Mouse (Mus musculus): Measurements from ENCODE around the gene Mesp1. TPM values are rescaled to one million over a fixed set of nuclear protein-coding genes. Genes with fewer than 3 reads are reported as not detected.

Mesp1 gene
- polyA plus RNA-seq, 1 experiment: not detected

- TF ChIP-seq POLR2A (IDR thresholded peaks at IDR 0.05; ENCODE audit: borderline replicate concordance, extremely low read depth, insufficient read depth, insufficient read length, poor library complexity, severe bottlenecking): no peak
- TF ChIP-seq CTCF (IDR thresholded peaks at IDR 0.05; ENCODE audit: borderline replicate concordance, extremely low read depth, insufficient read depth, insufficient read length): peak; percentile 69; the same call in 1 of the 2 replicates
- peak; percentile 72 for DNase-seq (ENCODE audit: low read depth)
Observed at GRCm38 (mm10) chr7:79786295-79786694, 7.3 kb downstream of the Mesp1 start.

- TF ChIP-seq POLR2A (IDR thresholded peaks at IDR 0.05; ENCODE audit: borderline replicate concordance, extremely low read depth, insufficient read depth, insufficient read length, poor library complexity, severe bottlenecking) (no peak), CTCF (IDR thresholded peaks at IDR 0.05; ENCODE audit: borderline replicate concordance, extremely low read depth, insufficient read depth, insufficient read length) (no peak)
- DNase-seq (ENCODE audit: low read depth): no peak
Observed at GRCm38 (mm10) chr7:79782516-79782855, 11.1 kb downstream of the Mesp1 start.

- no peak for DNase-seq (ENCODE audit: low read depth)
- TF ChIP-seq CTCF (IDR thresholded peaks at IDR 0.05; ENCODE audit: borderline replicate concordance, extremely low read depth, insufficient read depth, insufficient read length) (no peak), POLR2A (IDR thresholded peaks at IDR 0.05; ENCODE audit: borderline replicate concordance, extremely low read depth, insufficient read depth, insufficient read length, poor library complexity, severe bottlenecking) (no peak)
Observed at GRCm38 (mm10) chr7:79781826-79782515, 11.6 kb downstream of the Mesp1 start.

- peak; percentile 76 for DNase-seq (ENCODE audit: low read depth)
- TF ChIP-seq CTCF (IDR thresholded peaks at IDR 0.05; ENCODE audit: borderline replicate concordance, extremely low read depth, insufficient read depth, insufficient read length) (peak; percentile 94), POLR2A (IDR thresholded peaks at IDR 0.05; ENCODE audit: borderline replicate concordance, extremely low read depth, insufficient read depth, insufficient read length, poor library complexity, severe bottlenecking) (no peak)
Observed at GRCm38 (mm10) chr7:79780647-79781626, 12.7 kb downstream of the Mesp1 start.

GRCm38 (mm10) chr7:79771561-79772512, 21.8 kb downstream of the Mesp1 start:
- DNase-seq (ENCODE audit: low read depth): no peak
- no peak for TF ChIP-seq CTCF (IDR thresholded peaks at IDR 0.05; ENCODE audit: borderline replicate concordance, extremely low read depth, insufficient read depth, insufficient read length)
- TF ChIP-seq POLR2A (IDR thresholded peaks at IDR 0.05; ENCODE audit: borderline replicate concordance, extremely low read depth, insufficient read depth, insufficient read length, poor library complexity, severe bottlenecking): no peak

GRCm38 (mm10) chr7:79769664-79770063, 23.9 kb downstream of the Mesp1 start:
- TF ChIP-seq CTCF (IDR thresholded peaks at IDR 0.05; ENCODE audit: borderline replicate concordance, extremely low read depth, insufficient read depth, insufficient read length) (no peak), POLR2A (IDR thresholded peaks at IDR 0.05; ENCODE audit: borderline replicate concordance, extremely low read depth, insufficient read depth, insufficient read length, poor library complexity, severe bottlenecking) (no peak)

GRCm38 (mm10) chr7:79765991-79766390, 27.6 kb downstream of the Mesp1 start:
- TF ChIP-seq CTCF (IDR thresholded peaks at IDR 0.05; ENCODE audit: borderline replicate concordance, extremely low read depth, insufficient read depth, insufficient read length): no peak
- no peak for TF ChIP-seq POLR2A (IDR thresholded peaks at IDR 0.05; ENCODE audit: borderline replicate concordance, extremely low read depth, insufficient read depth, insufficient read length, poor library complexity, severe bottlenecking)

More at GRCm38 (mm10) chr7:79769664-79770063, 23.9 kb downstream of the Mesp1 start:
- no peak for DNase-seq (ENCODE audit: low read depth)

GRCm38 (mm10) chr7:79762106-79762505, 31.5 kb downstream of the Mesp1 start:
- no peak for TF ChIP-seq POLR2A (IDR thresholded peaks at IDR 0.05; ENCODE audit: borderline replicate concordance, extremely low read depth, insufficient read depth, insufficient read length, poor library complexity, severe bottlenecking)
- DNase-seq (ENCODE audit: low read depth): no peak

More at GRCm38 (mm10) chr7:79765991-79766390, 27.6 kb downstream of the Mesp1 start:
- no peak for DNase-seq (ENCODE audit: low read depth)

GRCm38 (mm10) chr7:79761124-79761876, 32.3 kb downstream of the Mesp1 start:
- TF ChIP-seq POLR2A (IDR thresholded peaks at IDR 0.05; ENCODE audit: borderline replicate concordance, extremely low read depth, insufficient read depth, insufficient read length, poor library complexity, severe bottlenecking) (no peak), CTCF (IDR thresholded peaks at IDR 0.05; ENCODE audit: borderline replicate concordance, extremely low read depth, insufficient read depth, insufficient read length) (no peak)
- no peak for DNase-seq (ENCODE audit: low read depth)

GRCm38 (mm10) chr7:79759766-79760165, 33.8 kb downstream of the Mesp1 start:
- no peak for DNase-seq (ENCODE audit: low read depth)
- TF ChIP-seq POLR2A (IDR thresholded peaks at IDR 0.05; ENCODE audit: borderline replicate concordance, extremely low read depth, insufficient read depth, insufficient read length, poor library complexity, severe bottlenecking) (no peak), CTCF (IDR thresholded peaks at IDR 0.05; ENCODE audit: borderline replicate concordance, extremely low read depth, insufficient read depth, insufficient read length) (no peak)
